Mouse (Mus musculus) adrenal gland, adult (tissue): ENCODE results near the gene Acap2.

Experiments used
- DNase-seq, 2 experiments: peaks; one replicate each; pipeline ENCODE4 v3.0.0; 2022 to 2023; ENCODE audit warnings: low spot score in 1 of 2; ENCODE audit not compliant: inconsistent age in 2 of 2

Gene Acap2

DNA sequence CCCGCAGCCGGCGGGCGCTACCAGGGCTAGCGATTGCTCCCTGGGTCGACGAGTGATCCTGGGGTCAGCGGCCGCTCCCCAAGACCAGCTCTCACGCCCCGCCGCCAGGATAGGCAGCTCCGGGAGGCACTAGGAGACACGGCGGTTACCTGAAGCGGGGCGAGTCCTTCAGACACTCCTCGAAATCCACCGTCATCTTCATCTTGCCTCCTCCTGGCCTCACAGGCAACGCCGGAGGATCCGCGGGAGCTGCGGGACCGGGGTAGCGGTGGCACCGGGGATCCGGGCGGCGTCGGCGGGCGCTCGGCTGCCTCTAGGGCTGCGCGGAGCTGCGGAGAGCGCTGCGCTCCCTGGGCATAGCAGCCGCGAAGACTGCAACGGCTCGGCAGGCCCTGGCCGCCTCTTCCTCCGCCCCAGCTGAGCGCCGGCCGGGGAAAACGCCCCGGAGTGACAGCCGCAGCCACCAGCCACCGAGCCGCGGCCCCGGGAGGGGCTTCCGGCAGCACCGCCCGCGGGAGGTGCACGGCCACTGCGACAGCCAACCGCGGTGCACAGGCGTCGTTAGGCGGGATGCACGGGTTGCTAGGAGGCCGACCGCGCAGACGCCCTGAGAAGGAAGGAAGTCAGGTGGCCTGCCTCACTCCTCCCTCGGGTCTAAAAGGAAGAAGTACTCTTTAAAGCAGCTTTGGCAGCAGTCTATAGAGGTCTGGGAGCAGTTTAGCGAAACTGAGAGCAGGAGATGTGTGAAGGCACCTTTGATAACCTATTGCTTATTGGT lies at the start of gene Acap2:
Gene Acap2, minus strand, starts transcription at position 456 of the 778 bp plus-strand sequence.
- DNase-seq: peak; percentile 99

DNA sequence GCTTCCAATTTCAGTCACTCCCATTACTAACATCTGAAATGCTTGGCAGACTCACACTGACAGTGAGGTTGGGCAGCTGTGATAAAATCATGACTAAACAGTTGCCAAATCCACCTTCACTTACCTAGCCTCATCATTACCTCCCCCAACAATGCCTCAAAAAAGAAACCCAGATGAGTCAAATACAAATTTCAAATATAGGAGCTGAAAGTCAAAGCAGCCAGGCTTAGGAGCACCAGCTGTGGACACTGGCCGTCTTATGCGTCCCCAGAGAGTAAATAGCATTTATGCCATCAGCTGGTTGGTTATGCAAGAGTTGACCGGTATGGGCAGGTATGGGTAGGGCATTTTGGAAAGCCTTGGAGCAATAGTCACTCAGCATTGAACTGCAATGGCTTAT lies 48.4 kb upstream of the Acap2 start:
- no peak for DNase-seq

DNA sequence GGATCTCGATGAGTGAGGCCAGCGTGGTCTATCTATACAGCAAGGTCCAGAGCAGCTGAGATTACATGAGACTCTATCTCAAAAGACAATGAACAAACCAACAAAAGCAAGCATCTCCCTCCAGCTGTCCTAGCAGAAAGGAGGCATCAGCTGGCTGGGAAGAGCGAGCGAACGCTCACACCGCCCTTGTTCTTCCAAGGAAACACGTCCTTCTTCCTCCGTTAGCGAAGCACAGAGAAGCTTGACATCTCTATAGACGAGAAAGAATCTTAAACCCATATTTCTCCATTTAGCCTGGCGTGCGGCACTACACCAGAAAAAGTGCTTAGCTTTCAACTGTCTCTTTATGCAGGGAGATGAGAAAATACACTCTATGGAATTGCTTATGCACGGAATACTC lies 47.7 kb upstream of the Acap2 start:
- DNase-seq: no peak

DNA sequence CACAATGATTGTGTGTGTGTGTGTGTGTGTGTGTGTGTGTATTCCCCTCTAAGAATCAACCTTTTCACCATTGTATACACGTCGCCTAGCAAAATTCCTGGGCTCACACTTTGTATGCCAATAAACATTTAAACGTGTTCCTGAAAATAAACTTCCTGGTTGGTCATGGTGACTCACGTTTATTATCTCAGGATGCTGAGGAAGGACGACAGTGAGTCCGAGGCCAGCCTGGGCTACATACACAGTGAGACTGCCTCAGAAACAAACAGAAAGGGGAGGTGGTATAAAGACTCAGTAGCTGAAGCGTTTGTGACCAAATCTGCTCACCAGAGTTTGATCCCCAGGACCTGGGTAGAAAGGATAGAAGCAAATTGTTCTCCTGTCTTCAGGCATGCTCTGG lies 46.4 kb upstream of the Acap2 start:
- no peak for DNase-seq

DNA sequence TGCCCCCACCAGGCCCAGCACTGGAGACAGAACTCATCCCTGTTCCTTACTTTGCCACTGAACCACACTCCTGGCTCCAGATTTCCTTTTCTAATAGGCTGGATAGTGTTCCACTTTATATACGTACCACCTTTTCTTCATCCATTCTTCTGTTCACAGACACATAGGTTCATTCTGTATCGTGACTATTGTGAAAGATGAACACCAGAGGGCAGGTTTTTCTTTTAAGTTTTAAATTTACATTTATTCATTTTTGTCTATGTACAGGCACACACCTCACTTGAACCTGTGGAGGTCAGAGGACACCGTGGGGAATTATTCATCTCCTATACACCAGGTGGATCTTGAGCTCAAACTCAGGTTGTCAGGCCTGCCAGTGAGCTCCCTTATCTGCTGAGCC lies 43.0 kb upstream of the Acap2 start:
- no peak for DNase-seq

DNA sequence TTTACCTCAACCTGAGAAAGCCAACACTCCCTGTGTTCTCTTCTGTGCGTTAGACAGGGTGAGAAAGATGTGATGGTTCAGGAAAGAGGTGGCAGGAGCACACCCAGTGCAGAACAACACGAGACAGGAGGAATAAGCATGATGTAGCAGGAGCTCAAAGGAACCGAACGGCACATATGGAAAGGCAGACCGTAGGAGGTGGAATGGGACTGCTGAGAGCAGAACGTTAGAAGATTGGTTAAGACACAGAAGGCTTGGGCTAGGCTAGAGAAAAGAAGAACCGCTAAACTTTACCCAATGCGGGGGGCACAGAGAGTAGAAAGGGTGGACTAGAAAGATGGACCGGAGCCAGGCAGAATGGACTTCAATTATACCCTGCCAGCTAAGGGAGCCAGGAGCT lies 40.4 kb upstream of the Acap2 start:
- no peak for DNase-seq

DNA sequence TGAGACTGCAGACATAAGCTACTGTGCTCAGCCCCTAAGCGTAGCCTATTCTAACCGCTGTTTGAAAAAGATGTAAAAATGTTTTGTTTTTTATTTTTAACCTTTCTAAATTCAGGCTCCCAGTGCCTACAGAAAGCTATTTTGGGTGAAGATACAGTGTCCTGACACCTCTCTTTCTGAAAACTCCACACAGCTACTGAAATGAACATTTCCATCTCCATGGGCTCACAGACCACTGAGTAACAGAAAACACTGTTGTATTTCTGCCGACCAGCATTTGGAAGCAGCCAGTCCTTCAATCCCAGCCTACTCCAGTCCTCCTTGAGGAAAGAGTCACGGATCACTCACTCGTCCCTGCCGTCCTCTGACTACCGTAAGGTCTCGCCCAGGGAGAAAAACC lies 39.5 kb upstream of the Acap2 start:
- no peak for DNase-seq

DNA sequence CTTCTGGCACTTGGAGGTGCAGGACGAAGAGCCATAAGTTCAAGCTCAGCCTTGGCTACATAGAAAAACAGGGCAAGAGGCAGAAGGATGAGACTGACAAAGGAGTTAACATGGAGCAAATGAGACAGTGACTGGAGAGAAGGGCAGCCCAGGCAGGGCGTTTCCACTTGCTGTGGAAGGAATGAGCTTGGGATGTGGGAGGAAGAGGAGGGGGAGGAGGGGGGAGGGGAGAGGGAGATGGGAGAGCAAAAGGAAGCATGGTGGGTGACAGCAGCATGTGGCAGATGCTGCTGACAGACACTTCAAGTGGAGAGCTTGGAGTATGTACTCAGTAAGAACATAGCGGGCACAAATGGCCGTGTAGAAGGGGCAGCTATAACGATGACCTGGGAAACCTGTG lies 37.2 kb upstream of the Acap2 start:
- DNase-seq: peak in 1 of 2 experiments; percentile 16

DNA sequence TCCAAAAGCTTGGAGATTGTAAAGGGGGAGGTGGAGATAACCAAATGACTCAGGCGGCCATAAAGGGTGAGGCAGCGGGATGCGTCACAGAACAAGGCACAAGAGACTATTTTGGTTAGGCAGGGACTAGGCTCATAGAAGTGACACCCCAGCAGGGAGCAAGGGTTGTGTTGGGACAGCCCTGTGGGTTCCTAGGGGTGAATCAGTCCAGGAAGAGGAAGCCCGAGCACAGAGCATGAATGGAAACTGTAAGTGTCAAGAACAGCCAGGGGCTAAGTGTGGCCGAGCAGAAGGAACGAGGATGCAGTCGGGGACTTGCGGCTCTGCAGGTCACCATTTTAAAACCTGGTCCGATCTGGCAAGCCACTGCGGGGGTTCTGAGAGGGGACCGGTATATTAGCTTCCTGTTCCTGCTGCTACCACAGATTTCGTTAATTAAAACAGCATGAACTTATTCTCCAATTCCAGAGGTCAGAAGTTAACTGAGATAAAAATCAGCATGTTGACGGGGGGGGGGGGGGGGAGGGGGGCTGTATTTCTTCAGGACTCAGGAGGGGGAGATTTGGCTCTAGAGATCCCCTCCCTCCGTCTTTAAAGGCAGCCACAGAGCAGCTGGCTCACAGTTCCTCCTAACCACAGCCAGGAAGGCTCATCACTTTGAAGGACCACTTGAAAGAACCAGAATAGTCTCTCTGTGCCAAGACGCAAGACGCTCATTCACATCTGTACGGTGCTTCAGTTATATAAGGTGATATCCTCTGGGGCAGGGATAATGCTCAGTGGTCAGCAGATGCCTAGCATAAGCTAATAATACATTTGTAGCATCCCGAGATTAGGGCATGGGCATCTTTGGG lies 34.6 kb upstream of the Acap2 start:
- peak; percentile 51 to 59 for DNase-seq

DNA sequence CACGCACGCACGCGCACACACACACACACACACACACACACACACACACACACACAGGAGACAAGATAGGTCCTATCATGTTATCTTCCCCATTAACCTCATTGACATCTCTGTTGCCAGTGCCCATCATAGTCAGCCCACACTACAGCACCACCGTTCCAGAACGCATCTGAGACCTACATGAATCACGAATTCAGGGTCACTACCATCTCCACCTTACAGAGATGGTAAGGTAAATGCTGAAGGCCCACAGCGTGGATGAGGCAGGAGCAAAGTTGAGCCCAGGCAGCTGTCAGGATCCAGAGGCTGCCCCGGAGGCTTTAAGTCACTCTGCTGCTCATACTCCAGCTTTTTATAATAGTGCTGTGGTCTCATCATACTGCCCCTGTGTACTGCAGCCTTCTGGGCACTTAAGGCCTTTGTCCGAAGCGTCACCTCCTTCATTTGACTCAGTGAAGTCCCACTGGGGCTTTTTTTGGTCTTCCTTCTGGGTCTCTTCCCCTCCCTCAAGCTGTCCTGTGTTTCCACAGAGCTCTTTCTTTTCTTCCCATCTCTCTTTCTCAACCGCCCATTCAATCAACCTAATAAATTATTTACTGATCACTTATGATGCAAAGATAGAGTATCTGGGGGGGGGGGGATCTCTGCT lies 33.9 kb upstream of the Acap2 start:
- DNase-seq: no peak

DNA sequence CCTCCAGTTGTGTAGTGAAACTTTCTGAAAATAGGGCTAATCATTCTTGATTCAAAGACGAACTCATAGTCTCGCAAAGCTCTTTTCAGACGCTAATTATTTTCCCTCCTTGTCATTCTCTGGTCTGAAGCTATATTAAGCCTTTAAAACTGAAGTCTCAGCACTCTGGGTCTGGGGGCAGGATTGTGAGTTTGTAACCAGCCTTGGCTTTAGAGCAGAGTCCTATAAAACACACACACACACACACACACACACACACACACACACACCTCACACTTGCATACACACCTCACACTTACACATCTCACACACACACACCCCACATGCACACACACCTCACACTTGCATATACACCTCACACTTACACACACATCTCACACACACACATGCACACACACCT lies 33.3 kb upstream of the Acap2 start:
- DNase-seq: no peak

DNA sequence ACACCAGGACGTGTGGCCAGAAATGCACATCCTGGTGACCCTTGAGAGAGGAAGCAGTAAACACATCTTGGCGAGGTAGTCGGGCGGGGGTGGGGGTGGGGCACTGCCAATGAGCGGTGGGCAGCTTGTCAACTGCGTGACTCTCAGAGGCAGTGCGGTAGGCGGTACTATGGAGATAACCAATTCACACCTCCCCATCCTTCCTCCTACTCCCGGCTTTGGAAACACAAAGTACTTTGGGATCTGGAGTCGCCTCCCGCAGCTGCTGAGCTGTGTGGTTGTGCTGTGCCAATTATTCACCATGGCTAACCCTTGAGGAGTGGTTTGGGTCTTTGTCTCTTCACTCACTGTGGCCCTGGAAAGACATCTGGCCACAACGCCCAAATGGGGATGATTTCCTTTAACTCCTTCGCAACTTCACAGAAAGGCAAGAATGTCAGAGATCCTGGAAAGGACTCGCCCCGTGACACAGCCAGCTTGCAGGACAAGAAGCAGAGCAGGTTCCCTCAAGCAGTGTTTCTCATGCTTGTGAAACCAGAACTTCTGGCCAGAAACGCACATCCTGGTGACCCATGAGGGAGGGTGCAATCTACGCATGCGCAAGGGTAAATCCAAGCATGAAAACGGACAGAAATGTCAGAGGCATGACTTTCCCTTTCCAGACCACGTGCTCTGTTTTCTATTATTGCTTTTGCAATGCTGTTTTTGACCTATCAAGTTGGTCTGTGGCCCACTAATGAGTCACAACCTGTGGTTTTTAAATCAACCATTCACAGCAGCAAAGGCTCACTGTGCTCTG lies 32.7 kb upstream of the Acap2 start:
- peak; percentile 85 to 96 for DNase-seq

DNA sequence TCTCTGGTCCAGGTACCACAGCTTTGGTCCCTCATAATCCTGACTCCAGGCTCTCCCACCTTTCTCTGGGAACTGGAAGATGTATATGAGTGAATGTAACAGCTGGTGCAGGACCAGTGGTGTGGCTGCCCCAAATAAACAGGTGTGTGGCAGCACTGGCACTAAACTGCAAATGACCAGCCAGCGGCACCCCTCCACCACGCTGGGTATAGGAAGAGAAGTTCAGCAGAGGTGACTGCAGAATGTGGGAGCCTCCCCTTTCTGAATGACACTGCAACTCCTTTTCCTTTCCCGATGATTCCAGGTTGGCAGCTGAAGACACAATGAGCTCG lies 32.1 kb upstream of the Acap2 start:
- DNase-seq: peak in 1 of 2 experiments; percentile 24

DNA sequence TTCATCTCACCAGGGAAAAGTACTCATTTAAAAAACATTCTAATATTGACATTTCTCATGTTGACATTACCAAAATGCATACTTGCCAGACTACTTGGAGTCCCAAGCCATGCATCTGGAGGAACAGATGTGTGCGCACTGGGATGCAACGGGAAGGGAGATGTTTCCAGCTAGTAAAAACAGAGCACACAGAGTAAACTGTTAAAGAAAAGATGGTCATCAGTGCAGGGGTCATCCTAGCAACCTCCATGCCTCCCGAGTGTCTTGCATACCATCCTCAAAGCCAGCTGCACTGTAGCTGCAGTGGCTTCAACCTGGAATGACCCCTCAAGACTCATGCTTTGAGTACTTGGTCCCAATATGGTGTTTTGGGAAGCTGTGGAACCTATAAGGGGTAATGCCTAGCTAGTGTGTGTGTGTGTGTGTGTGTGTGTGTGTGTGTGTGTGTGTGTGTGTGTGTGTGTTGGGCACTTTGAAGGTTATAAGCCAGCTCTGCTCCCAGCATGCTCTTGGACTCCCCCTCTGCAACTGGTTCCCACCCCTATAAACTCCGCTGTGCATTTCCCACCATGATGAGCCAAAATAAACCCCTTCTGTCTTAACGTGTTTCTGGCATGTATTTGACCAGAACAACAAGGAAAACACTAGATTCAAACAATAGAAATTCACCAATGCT lies 31.6 kb upstream of the Acap2 start:
- no peak for DNase-seq

DNA sequence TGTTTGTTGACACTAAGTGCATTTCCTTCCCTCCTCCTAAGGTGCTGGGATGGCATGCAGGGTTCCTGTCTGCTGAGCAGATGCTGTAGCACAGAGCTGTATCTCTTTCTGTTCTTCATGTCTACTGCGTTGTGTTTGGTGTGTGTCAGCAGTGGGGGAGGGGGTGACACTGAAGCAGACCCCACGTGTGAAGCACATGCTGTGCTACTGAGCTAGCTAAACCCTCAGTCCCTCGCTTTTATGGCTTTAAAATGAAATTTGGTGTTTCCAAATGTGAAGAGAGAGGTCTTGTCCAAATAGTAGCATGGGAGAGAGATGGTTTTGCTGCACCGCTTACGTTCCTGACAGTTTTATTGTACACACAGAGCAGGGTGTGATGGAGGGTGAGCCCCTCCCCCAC lies 30.5 kb upstream of the Acap2 start:
- DNase-seq: no peak

DNA sequence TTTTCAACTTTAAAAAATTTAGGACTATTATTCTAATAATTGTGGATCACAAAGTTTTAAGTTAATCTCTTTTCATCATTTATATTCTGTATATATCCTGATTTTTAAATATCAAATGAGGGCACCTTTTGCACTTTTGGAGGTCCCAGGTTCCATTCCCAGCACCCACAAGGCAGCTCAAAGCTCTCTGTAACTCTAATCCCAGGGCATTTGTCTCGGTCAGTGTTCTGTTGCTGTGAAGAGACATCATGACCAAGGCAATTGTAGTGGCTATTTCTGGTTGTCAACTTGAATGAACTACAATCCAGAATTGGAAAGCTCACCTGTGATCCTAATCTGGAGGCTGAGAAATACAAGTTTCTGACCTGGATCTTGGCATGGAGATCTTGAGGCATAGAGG lies 26.7 kb upstream of the Acap2 start:
- DNase-seq: no peak

DNA sequence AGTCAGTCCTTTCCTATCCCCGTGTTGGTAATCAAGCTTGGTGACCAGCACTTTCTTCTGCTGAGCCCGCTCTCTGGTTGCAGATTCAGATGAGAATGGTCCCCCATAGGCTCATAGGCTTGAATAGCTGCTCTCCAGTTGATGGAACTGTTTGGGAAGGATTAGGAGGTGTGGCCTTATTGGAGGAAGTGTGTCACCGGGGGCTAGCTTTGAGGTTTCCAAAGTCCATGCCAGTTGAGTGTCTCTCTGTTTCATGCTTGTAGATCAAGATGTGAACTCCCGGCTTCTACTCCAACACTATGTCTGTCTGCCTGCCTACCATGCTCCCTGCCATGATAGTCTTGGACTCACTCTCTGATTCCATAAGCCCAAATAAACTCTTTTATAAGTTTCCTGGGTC lies 14.2 kb upstream of the Acap2 start:
- DNase-seq: no peak

DNA sequence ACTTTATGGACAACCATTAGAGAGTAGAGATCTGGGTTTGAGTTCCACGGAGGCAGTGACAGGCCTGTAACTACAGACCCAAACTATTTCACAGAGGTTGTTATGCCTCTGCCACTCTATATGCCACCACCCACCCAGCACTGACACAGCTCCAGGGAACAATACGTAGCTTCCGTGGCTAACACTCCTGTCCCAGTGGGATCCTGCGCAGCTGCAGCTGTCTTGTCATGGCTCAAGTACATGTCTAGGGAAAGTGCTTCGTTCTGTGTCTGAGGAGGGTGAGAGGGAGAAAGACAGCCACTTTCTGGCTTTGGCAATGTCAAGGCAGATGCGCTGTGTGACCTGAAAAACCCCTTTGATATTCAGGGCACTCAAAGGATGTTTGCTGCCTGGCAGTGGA lies 12.4 kb upstream of the Acap2 start:
- no peak for DNase-seq

DNA sequence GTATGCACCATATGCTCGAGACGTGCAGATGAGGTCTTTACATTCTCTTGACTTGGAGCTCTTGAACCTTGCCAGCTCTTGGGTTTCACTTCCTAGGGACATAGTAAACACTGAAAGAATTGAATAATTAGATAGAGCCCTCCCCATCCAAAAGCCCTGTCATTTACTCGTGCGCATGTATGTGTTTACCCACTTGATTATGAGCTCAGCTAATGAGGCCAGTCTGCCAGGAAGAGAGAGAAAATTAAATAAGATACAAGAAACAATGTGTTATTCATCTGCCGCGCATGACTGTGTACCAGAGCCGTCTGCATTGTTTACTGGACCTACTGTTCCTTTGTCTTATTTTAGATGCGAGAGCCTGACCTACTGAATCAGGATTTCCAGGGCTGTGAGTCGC lies 10.5 kb upstream of the Acap2 start:
- DNase-seq: no peak

DNA sequence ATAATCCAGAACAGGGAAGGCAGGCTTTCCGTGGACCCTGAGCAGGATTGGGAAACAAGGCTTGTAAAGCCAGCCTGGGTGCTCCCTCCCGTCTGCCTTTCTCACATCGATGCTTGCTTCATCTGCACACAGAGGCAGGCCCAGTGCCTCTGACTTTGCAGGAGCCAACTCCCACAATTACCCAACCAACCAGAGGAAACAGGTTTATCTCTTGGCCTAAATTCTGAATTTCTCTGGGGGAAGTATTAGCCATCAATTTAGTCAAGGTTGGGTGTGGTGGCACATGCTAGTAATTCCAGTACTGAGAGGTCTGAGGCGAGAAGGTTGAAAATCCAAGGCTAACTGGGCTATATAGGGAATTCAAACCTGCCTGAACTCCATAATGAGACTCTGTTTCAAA lies 9.4 kb upstream of the Acap2 start:
- peak; percentile 27 to 80 for DNase-seq

DNA sequence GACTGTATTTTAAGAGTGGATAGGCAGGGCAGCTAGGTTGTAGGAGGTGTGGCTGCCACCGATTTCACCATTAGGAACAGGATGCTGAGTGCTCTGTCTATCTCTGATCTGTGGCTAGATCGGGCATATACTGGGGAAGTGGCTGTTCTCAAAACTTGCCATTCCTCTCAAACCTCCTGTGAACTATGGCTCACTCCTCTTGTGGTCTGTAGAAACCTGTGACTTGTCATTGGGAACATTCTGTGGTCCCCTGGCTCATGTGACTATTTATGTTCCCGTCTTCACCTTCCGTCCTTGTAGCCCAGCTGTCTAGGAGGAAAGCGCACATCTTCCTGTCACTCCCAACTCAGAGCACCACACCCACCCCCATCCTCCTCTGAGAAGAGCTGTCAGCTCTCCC lies 8.9 kb upstream of the Acap2 start:
- DNase-seq: peak in 1 of 2 experiments; percentile 54
